Mouse (Mus musculus) embryo, embryonic 10.5 days (tissue): ENCODE measurements at regions not wholly inside any gene's neighbourhood (a gene's known extent, or its start where the extent isn't known, plus 50 kb on each side); places are given as distances from the start of the nearest gene placed in this dataset.
A peak's percentile ranks its signal among the peaks of the same experiment; 100 is the strongest.

Experiments
- DNase-seq: peaks from one replicate; pipeline ENCODE4 v3.0.0-alpha.2; 2015; ENCODE audit warnings: low spot score

- no peak for DNase-seq
These were observed 197.2 kb upstream of the Klf3 start for GRCm38 (mm10) chr5:64605991-64606390.

GRCm38 (mm10) chr5:64609378-64610087 lies 193.7 kb upstream of the Klf3 start:
- no peak for DNase-seq

- no peak for DNase-seq
These were observed 193.0 kb upstream of the Klf3 start for GRCm38 (mm10) chr5:64610146-64610545.

GRCm38 (mm10) chr5:64610562-64611405 lies 192.4 kb upstream of the Klf3 start:
- peak; percentile 98 for DNase-seq

GRCm38 (mm10) chr5:64612017-64612416 lies 191.2 kb upstream of the Klf3 start:
- DNase-seq = no peak

- no peak for DNase-seq
These were observed 189.5 kb upstream of the Klf3 start for GRCm38 (mm10) chr5:64613696-64614095.

GRCm38 (mm10) chr5:64618126-64618525 lies 185.1 kb upstream of the Klf3 start:
- no peak for DNase-seq

GRCm38 (mm10) chr5:64619752-64620151 lies 183.4 kb upstream of the Klf3 start:
- no peak for DNase-seq

- DNase-seq = no peak
These were observed 182.5 kb upstream of the Klf3 start for GRCm38 (mm10) chr5:64620726-64621125.

- DNase-seq = no peak
These were observed 181.8 kb upstream of the Klf3 start for GRCm38 (mm10) chr5:64621386-64621785.

GRCm38 (mm10) chr5:64623653-64624052 lies 179.5 kb upstream of the Klf3 start:
- DNase-seq = no peak

- no peak for DNase-seq
These were observed 179.0 kb upstream of the Klf3 start for GRCm38 (mm10) chr5:64624205-64624604.

- no peak for DNase-seq
These were observed 177.8 kb upstream of the Klf3 start for GRCm38 (mm10) chr5:64625421-64625820.

- no peak for DNase-seq
These were observed 177.3 kb upstream of the Klf3 start for GRCm38 (mm10) chr5:64625841-64626298.

- no peak for DNase-seq
These were observed 176.8 kb upstream of the Klf3 start for GRCm38 (mm10) chr5:64626351-64626750.

GRCm38 (mm10) chr5:64630582-64630981 lies 172.6 kb upstream of the Klf3 start:
- no peak for DNase-seq

GRCm38 (mm10) chr5:64632171-64632570 lies 171.0 kb upstream of the Klf3 start:
- DNase-seq = no peak

- DNase-seq = peak; percentile 48
These were observed 169.2 kb upstream of the Klf3 start for GRCm38 (mm10) chr5:64634008-64634407.

- no peak for DNase-seq
These were observed 168.5 kb upstream of the Klf3 start for GRCm38 (mm10) chr5:64634721-64635120.

GRCm38 (mm10) chr5:64636301-64636700 lies 166.9 kb upstream of the Klf3 start:
- DNase-seq = no peak

- DNase-seq = no peak
These were observed 159.6 kb upstream of the Klf3 start for GRCm38 (mm10) chr5:64643584-64643983.

GRCm38 (mm10) chr5:64647417-64648125 lies 155.6 kb upstream of the Klf3 start:
- DNase-seq = peak; percentile 92

GRCm38 (mm10) chr5:64648492-64648891 lies 154.7 kb upstream of the Klf3 start:
- peak; percentile 70 for DNase-seq
